Mouse (Mus musculus) ovary, postnatal 36 days (tissue): ENCODE measurements around the gene Zfp740.
A peak's percentile ranks its signal among the peaks of the same experiment; 100 is the strongest.
"Not testable (repeated sequence)": the region's sequence is repeated elsewhere in the genome, so short reads cannot be mapped to it uniquely, and the experiment has no call there.

Experiments
- DNase-seq: peaks from one replicate; pipeline ENCODE4 v3.0.0; 2022; ENCODE audit warnings: low spot score, mixed read lengths

Gene Zfp740

GRCm38 (mm10) chr15:102192820-102193386 lies 10.1 kb upstream of the Zfp740 start:
- no peak for DNase-seq

- no peak for DNase-seq
Observed at GRCm38 (mm10) chr15:102193652-102194051, 9.4 kb upstream of the Zfp740 start.

- no peak for DNase-seq
Observed at GRCm38 (mm10) chr15:102194439-102194838, 8.6 kb upstream of the Zfp740 start.

- DNase-seq: no peak
Observed at GRCm38 (mm10) chr15:102195373-102195772, 7.7 kb upstream of the Zfp740 start.

- no peak for DNase-seq
Observed at GRCm38 (mm10) chr15:102198841-102199240, 4.2 kb upstream of the Zfp740 start.

- peak; percentile 80 for DNase-seq
Observed at GRCm38 (mm10) chr15:102203835-102204381, 859 bp downstream of the Zfp740 start.

- DNase-seq: no peak
Observed at GRCm38 (mm10) chr15:102204674-102205505, 1.8 kb downstream of the Zfp740 start, which contains the start of gene Csad. Gene Csad, minus strand, starts transcription at chr15:102204724.

- no peak for DNase-seq
Observed at GRCm38 (mm10) chr15:102205779-102206178, 2.7 kb downstream of the Zfp740 start.

GRCm38 (mm10) chr15:102207351-102207750 lies 4.3 kb downstream of the Zfp740 start:
- DNase-seq: no peak

GRCm38 (mm10) chr15:102208092-102208561 lies 5.1 kb downstream of the Zfp740 start:
- no peak for DNase-seq

- DNase-seq: no peak
Observed at GRCm38 (mm10) chr15:102209114-102209513, 6.1 kb downstream of the Zfp740 start.

GRCm38 (mm10) chr15:102210816-102211215 lies 7.8 kb downstream of the Zfp740 start:
- DNase-seq: no peak

GRCm38 (mm10) chr15:102211895-102212294 lies 8.8 kb downstream of the Zfp740 start:
- no peak for DNase-seq

GRCm38 (mm10) chr15:102214132-102214531 lies 11.1 kb downstream of the Zfp740 start:
- DNase-seq: no peak

- no peak for DNase-seq
Observed at GRCm38 (mm10) chr15:102215624-102216023, 12.6 kb downstream of the Zfp740 start.

GRCm38 (mm10) chr15:102216459-102217228 lies 13.6 kb downstream of the Zfp740 start:
- DNase-seq: no peak

- no peak for DNase-seq
Observed at GRCm38 (mm10) chr15:102217325-102217724, 14.3 kb downstream of the Zfp740 start.

- DNase-seq: no peak
Observed at GRCm38 (mm10) chr15:102222386-102222785, 19.3 kb downstream of the Zfp740 start.

GRCm38 (mm10) chr15:102224186-102224991 lies 21.3 kb downstream of the Zfp740 start:
- DNase-seq: peak; percentile 85

- DNase-seq: no peak
Observed at GRCm38 (mm10) chr15:102224992-102225617, 22.1 kb downstream of the Zfp740 start.

GRCm38 (mm10) chr15:102225619-102226018 lies 22.6 kb downstream of the Zfp740 start:
- DNase-seq: not testable (repeated sequence)
